Mouse (Mus musculus) erythroblast, embryonic 14.5 days (primary cell): ENCODE data around the gene Wdr63.

Experiments
- GATA1 ChIP-seq: IDR thresholded peaks from 2 replicates; pipeline ENCODE4 v1.6.1; 2012; ENCODE audit warnings: low read length, inconsistent platforms, mixed read lengths
- TAL1 ChIP-seq: IDR thresholded peaks from 3 replicates; pipeline ENCODE4 v1.6.1; 2012; ENCODE audit warnings: low read length, inconsistent platforms, mixed read lengths

DNA sequence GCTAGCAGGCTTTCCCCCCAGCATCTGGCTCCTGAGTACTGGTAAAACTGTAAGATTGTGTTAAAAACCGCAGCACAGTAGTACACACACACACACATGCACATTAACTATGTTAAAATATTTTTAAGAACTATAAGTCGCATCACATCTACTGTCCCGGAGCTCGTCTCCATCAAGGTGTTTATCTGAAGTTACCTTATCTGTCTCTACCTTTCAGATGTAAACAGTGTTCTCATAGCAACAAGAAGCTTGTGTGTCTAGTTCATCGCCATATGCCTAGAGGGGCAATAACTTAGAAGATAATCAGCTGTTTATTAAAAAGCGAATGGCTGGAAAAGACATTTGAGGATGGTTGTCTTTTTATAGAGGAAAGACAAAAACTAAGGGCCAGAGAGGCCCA, 82.4 kb downstream of the Wdr63 start:
- TF ChIP-seq GATA1, result no peak
- no peak for TF ChIP-seq TAL1
